Mouse (Mus musculus): ENCODE data around the gene Fam129b. TPM values are rescaled to one million over a fixed set of nuclear protein-coding genes. Genes with fewer than 3 reads are reported as not detected.

The Fam129b gene
- total and polyA plus RNA-seq, 2 experiments, result 6.5 to 10.5 TPM

- H3K27me3 ChIP-seq (ENCODE audit: control insufficient read depth, insufficient read depth, low read length), result no peaks in the 10 kb centered on the region
- H3K4me3 ChIP-seq (ENCODE audit: insufficient read depth, low read depth, low read length), result peak overlapping the region; percentile 89; the same call in 1 of the 2 replicates
- H3K36me3 ChIP-seq (ENCODE audit: control insufficient read depth, insufficient read depth, low read length), result peaks cover 10% of the 10 kb centered on the region
- H3K9ac ChIP-seq (ENCODE audit: low read depth, low read length), result peak overlapping the region; percentile 89
- TF ChIP-seq POLR2A (IDR thresholded peaks at IDR 0.05; ENCODE audit: extremely low read depth, insufficient read depth, low read length), result no peak
- no peak for TF ChIP-seq CTCF (IDR thresholded peaks at IDR 0.05; ENCODE audit: low read depth, low read length)
- WGBS, result 20% methylated on average over 9 of the region's 9 CpGs
- no peak for DNase-seq (ENCODE audit: extremely low read depth, low read depth, low spot score)
- H3K4me1 ChIP-seq (ENCODE audit: control insufficient read depth, insufficient read depth, low read length), result peaks cover 26% of the 10 kb centered on the region
- H3K79me2 ChIP-seq (ENCODE audit: control insufficient read depth, insufficient read depth, low read length), result peaks cover 5% of the 10 kb centered on the region; the same call in 1 of the 2 replicates
- peak overlapping the region; percentile 33 for H3K27ac ChIP-seq (replicated peaks; ENCODE audit: insufficient read depth, low read depth, low read length)
Measured at GRCm38 (mm10) chr2:32962875-32963220, 86.9 kb downstream of the Fam129b start.

GRCm38 (mm10) chr2:32963544-32963943 is 87.6 kb downstream of the Fam129b start:
- H3K9ac ChIP-seq (ENCODE audit: low read depth, low read length), result no peak overlapping the region
- TF ChIP-seq CTCF (IDR thresholded peaks at IDR 0.05; ENCODE audit: low read depth, low read length) (no peak), POLR2A (IDR thresholded peaks at IDR 0.05; ENCODE audit: extremely low read depth, insufficient read depth, low read length) (no peak)
- H3K36me3 ChIP-seq (ENCODE audit: control insufficient read depth, insufficient read depth, low read length), result peaks cover 10% of the 10 kb centered on the region
- WGBS, result 77% methylated on average over 4 of the region's 4 CpGs
- H3K4me1 ChIP-seq (ENCODE audit: control insufficient read depth, insufficient read depth, low read length), result peaks cover 27% of the 10 kb centered on the region
- no peak for DNase-seq (ENCODE audit: extremely low read depth, low read depth, low spot score)
- no peak overlapping the region for H3K4me3 ChIP-seq (ENCODE audit: insufficient read depth, low read depth, low read length)
- no peak overlapping the region for H3K27ac ChIP-seq (replicated peaks; ENCODE audit: insufficient read depth, low read depth, low read length)
- H3K27me3 ChIP-seq (ENCODE audit: control insufficient read depth, insufficient read depth, low read length), result no peaks in the 10 kb centered on the region
- peaks cover 5% of the 10 kb centered on the region; the same call in 1 of the 2 replicates for H3K79me2 ChIP-seq (ENCODE audit: control insufficient read depth, insufficient read depth, low read length)

GRCm38 (mm10) chr2:32963981-32964380 is 88.1 kb downstream of the Fam129b start:
- Histone ChIP-seq H3K27ac (replicated peaks; ENCODE audit: insufficient read depth, low read depth, low read length) (no peak overlapping the region), H3K9ac (ENCODE audit: low read depth, low read length) (no peak overlapping the region), H3K4me3 (ENCODE audit: insufficient read depth, low read depth, low read length) (no peak overlapping the region), H3K79me2 (ENCODE audit: control insufficient read depth, insufficient read depth, low read length) (peaks cover 5% of the 10 kb centered on the region; the same call in 1 of the 2 replicates), H3K36me3 (ENCODE audit: control insufficient read depth, insufficient read depth, low read length) (peaks cover 10% of the 10 kb centered on the region), H3K27me3 (ENCODE audit: control insufficient read depth, insufficient read depth, low read length) (no peaks in the 10 kb centered on the region), H3K4me1 (ENCODE audit: control insufficient read depth, insufficient read depth, low read length) (peaks cover 27% of the 10 kb centered on the region)
- no peak for DNase-seq (ENCODE audit: extremely low read depth, low read depth, low spot score)
- WGBS, result 96% methylated on average over 1 of the region's 1 CpGs
- TF ChIP-seq POLR2A (IDR thresholded peaks at IDR 0.05; ENCODE audit: extremely low read depth, insufficient read depth, low read length), result no peak

GRCm38 (mm10) chr2:32964659-32965457 is 88.9 kb downstream of the Fam129b start:
- no peak overlapping the region for H3K9ac ChIP-seq (ENCODE audit: low read depth, low read length)
- peaks cover 10% of the 10 kb centered on the region for H3K36me3 ChIP-seq (ENCODE audit: control insufficient read depth, insufficient read depth, low read length)
- no peak for DNase-seq (ENCODE audit: extremely low read depth, low read depth, low spot score)
- H3K4me1 ChIP-seq (ENCODE audit: control insufficient read depth, insufficient read depth, low read length), result peaks cover 27% of the 10 kb centered on the region
- H3K4me3 ChIP-seq (ENCODE audit: insufficient read depth, low read depth, low read length), result no peak overlapping the region
- WGBS, result 67% methylated on average over 10 of the region's 10 CpGs
- H3K27ac ChIP-seq (replicated peaks; ENCODE audit: insufficient read depth, low read depth, low read length), result no peak overlapping the region
- TF ChIP-seq POLR2A (IDR thresholded peaks at IDR 0.05; ENCODE audit: extremely low read depth, insufficient read depth, low read length) (no peak), CTCF (IDR thresholded peaks at IDR 0.05; ENCODE audit: low read depth, low read length) (no peak)
- peaks cover 5% of the 10 kb centered on the region; the same call in 1 of the 2 replicates for H3K79me2 ChIP-seq (ENCODE audit: control insufficient read depth, insufficient read depth, low read length)
- H3K27me3 ChIP-seq (ENCODE audit: control insufficient read depth, insufficient read depth, low read length), result no peaks in the 10 kb centered on the region

GRCm38 (mm10) chr2:32965511-32966183 is 89.7 kb downstream of the Fam129b start:
- peaks cover 5% of the 10 kb centered on the region; the same call in 1 of the 2 replicates for H3K79me2 ChIP-seq (ENCODE audit: control insufficient read depth, insufficient read depth, low read length)
- WGBS, result 12% methylated on average over 7 of the region's 7 CpGs
- H3K9ac ChIP-seq (ENCODE audit: low read depth, low read length), result no peak overlapping the region
- peaks cover 10% of the 10 kb centered on the region for H3K36me3 ChIP-seq (ENCODE audit: control insufficient read depth, insufficient read depth, low read length)
- H3K4me1 ChIP-seq (ENCODE audit: control insufficient read depth, insufficient read depth, low read length), result peaks cover 24% of the 10 kb centered on the region
- peak; percentile 7 for DNase-seq (ENCODE audit: extremely low read depth, low read depth, low spot score)
- TF ChIP-seq CTCF (IDR thresholded peaks at IDR 0.05; ENCODE audit: low read depth, low read length) (no peak), POLR2A (IDR thresholded peaks at IDR 0.05; ENCODE audit: extremely low read depth, insufficient read depth, low read length) (no peak)
- H3K4me3 ChIP-seq (ENCODE audit: insufficient read depth, low read depth, low read length), result no peak overlapping the region
- H3K27ac ChIP-seq (replicated peaks; ENCODE audit: insufficient read depth, low read depth, low read length), result no peak overlapping the region
- no peaks in the 10 kb centered on the region for H3K27me3 ChIP-seq (ENCODE audit: control insufficient read depth, insufficient read depth, low read length)
